Mouse (Mus musculus) ovary, postnatal 14 days (tissue): ENCODE data around the gene Orc2.

Experiments used
- DNase-seq: peaks from one replicate; pipeline ENCODE4 v3.0.0; 2022; ENCODE audit warnings: low spot score

The Orc2 gene

GRCm38 (mm10) chr1:58504577-58505254 lies at the start of gene Orc2:
Orc2 (minus strand) TSS chr1:58505109.
- DNase-seq = peak; percentile 78

DNA sequence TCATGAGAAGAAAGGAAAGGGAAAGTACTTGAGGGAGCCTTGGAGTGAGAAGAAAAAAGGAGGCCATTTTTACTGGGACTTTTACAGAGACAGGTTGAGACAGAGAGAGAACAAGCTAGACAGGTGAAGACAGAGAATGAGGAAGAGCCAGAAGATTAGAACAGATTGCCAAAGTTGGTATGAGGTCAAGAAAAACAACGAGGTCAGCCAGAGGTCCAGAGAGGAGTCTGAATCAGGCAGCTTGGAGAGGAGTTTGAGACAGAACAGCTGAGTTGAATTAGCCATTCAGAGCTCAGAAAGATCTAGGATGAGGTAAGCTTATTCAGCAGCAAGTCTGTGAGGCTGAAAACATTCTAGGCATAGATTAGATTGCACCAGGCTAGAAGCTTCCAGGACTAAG lies 36.5 kb upstream of the Orc2 start:
- no peak for DNase-seq

GRCm38 (mm10) chr1:58507249-58507648 lies 2.3 kb upstream of the Orc2 start:
- no peak for DNase-seq

DNA sequence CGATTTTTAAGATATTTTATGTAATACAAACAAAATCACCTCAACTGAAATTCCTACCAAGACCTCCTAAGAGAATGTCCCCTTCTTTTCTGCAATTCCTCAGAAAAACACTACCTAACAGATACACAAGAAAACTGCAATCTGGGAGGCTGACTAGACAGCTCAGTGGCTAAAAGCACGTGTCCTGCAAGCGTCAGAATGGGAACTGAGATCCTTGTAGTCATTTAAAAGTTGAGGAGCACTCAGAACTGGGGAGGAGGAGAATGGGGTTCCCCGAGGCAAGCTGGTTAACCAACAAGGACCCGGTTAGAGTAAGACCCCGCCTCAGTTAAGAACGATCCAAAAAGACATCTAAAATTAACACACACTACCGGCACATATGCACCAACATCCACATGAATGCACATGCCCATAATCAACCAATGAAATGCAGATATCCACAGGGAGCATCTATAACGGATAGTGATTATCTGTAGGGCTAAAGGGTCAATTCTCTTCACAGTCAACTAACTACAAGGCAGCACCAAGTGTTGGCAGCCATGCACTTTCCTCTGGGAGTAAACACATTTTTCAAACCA lies 1.0 kb downstream of the Orc2 start:
- no peak for DNase-seq

GRCm38 (mm10) chr1:58503134-58503533 lies 1.8 kb downstream of the Orc2 start:
- DNase-seq = no peak

DNA sequence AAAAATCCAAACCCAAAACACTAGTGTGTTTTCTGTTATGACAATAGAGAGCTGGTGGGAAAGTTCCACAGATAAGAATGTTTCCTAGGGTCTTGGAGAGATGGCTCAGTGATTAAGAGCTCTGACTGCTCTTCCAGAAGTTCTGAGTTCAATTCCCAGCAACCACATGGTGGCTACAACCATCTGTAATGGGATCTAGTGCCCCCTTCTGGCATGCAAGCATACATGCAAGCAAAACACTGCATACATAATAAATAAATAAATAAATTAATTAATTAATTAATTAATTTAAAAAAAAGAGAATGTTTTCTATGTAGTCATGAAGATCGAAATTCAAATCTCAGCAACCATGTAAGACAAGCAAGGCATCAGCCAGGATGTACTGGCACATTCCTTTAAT lies 6.2 kb downstream of the Orc2 start:
- no peak for DNase-seq

- no peak for DNase-seq
These were observed 7.2 kb downstream of the Orc2 start for GRCm38 (mm10) chr1:58497678-58498077.

- DNase-seq = no peak
These were observed 9.3 kb downstream of the Orc2 start for GRCm38 (mm10) chr1:58495603-58496002.

DNA sequence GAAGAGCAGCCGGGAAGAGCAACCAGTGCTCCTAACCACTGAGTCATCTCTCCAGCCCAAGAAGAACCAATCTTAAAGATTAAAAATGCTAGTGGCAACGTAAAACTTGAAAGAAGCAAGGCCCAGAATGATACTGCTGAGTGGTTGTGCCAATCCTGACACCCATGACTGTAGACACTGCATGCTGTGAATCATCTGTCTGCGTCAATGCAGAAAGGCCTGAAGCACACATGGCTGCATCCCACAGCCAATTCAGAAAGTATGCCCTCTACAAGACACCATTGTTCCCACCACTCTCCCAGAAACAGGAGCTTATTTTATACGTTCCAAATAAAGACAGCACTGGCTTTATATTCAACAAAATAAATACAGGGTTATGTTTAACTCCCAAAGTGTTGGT lies 22.3 kb downstream of the Orc2 start:
- DNase-seq = no peak

GRCm38 (mm10) chr1:58475662-58476061 lies 29.2 kb downstream of the Orc2 start:
- DNase-seq = no peak

DNA sequence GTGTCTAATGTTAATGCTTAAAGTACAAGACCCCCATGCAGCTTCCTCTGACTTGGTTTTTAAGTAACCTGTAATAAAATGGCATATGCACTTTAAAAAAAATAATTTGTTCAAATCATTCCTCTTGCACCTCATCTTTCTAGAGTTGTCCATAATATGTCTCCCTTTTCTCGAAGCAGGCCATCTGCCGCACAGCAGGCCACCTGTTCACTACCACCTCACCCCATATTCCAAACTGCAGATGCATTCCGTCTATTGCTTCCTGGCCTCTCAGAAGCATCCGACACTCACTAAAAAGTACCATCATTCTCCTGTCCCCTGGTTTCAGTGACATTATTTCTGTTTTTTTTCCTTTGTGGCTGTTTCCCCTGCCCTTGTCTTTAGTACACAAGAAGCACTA lies 39.3 kb downstream of the Orc2 start:
- DNase-seq = no peak

DNA sequence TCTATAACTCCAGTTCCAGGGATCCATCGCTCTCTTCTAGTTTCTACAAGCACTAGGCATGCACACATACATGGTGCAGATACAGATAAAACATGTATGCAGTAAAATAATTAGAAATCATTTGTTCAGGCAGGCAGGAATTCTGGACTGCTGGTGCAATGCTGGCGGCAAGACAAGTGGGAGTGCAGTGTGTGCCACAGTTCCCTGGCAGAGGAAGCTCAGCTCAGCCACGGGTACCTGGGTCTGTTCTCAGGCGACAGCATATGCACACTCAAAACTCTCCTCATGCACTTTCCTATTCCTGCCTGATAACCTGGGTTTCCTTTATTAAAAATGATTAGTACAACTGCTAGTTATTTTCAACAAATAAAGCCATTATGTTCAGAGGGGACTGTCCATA lies 39.9 kb downstream of the Orc2 start:
- DNase-seq = no peak

DNA sequence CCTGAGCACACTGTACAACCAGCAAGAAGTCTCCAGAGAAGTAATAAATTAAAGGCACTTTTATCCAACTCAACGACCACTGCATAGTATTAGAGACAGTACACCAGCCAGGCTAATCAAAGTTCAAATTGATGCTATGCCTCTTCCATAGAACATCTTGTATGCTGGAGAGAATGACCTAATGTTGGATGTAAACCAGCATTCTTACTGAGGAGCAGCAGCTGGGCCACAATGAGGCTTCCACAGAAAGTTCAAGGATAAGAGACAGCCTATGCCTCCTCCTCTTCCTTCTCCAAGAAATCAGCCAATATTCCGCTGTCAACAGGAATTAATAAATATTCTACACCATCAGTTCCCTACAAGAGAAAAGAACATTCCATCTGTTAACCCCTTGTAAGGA lies 41.0 kb downstream of the Orc2 start:
- no peak for DNase-seq

GRCm38 (mm10) chr1:58460566-58460965 lies 44.3 kb downstream of the Orc2 start:
- no peak for DNase-seq

DNA sequence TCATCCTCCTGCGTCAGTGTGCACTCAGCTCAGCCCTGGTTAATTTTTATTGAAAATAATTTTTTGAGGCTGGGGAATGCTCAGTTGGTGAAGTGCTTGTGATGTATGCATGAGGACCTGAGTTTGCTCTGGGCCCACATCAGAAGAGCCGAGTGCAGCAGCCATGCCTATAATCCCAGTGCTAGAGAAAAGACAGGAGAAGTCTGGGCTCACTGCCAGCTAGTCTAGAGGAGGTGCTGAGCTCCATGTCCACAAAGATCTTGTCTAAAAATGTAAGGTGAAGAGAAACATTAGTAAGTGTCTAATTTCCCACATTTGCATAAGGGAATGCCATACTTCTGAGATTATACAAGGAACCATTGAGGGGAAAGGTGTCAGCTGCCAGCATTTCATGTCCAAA lies 46.0 kb downstream of the Orc2 start:
- no peak for DNase-seq

- DNase-seq = no peak
These were observed 46.7 kb downstream of the Orc2 start for GRCm38 (mm10) chr1:58458175-58458574.

DNA sequence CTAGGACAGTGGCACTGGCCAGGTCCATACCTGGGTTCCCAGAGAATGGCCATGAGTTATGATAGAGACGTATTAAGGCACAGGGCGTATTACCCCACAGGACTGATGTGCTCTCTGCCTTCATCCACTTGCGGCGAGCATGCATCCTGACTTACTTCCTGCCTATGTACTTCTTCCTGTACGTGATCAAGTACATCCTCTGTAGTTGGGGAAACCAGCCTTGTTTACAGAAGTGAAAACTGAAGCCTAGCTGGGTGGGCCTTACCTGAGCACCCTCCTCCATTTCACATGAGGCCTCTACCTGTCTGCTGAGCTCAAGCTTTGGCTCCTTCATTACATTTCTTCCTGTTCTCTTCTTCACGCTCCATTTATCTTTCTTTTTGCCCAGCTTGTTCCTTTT lies 50.6 kb downstream of the Orc2 start:
- DNase-seq = no peak

GRCm38 (mm10) chr1:58448396-58448795 lies 56.5 kb downstream of the Orc2 start:
- no peak for DNase-seq

GRCm38 (mm10) chr1:58447766-58448165 lies 57.1 kb downstream of the Orc2 start:
- DNase-seq = no peak

DNA sequence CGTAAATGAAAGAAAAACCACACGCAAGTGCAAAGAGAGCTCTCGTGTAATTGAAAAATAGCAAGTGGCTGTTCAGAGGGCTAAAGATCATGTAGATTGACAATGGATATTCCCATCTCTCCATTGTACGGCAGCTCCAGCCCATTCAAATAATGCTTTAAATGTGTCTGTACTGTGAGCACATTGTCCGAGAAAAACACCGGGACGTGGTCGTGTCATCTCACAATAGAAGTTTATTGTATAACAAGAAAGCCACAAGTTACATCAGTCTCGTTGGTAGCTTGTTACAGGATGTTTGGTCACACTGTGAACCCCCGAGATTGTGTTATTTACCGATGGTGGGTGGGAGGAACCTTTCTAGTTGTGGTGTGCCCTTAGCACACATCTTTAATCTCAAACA lies 59.0 kb downstream of the Orc2 start:
- DNase-seq = no peak

- DNase-seq = peak; percentile 68
These were observed 59.7 kb downstream of the Orc2 start, which contains the start of the genes Nif3l1 and Ppil3 for GRCm38 (mm10) chr1:58445143-58445722. Nif3l1 (plus strand) TSS chr1:58445151. Ppil3 (minus strand) TSS chr1:58445486.

DNA sequence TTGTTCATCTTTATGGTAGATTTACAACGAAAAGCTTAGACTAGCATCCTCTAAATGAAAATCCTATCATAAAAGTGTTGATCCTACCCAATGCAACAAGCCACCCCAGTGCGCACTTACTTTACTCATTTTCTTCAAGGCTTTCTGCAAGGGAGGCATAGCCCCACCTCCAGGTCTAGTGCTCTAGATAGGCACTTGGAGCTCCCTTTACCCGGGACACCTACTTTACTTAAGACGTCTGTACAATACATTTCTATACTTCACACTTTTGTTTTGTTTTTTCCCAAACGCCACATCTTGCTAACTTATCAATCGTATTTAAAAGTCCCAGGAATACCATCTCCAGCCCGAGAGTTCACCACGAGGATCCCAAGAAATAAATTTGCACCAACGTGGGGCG lies 60.2 kb downstream of the Orc2 start:
- no peak for DNase-seq

DNA sequence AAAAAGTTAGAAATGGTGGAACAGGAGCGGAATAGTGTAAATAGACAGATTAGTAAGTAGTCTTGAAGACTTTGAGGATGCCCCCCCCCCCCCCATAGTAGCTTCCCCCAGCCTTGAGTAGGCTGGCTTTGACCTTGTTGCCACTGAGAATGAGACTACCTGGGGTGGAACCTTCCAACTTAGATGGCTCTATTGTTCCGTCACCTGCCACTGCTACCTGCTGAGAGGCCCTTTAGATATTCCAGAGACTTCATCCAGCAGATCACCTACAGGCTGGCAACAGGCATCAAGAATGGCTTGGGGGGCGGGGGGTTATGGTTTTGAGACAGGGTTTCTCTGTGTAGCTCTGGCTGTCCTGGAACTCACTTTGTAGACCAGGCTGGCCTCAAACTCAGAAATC lies 80.4 kb downstream of the Orc2 start:
- no peak for DNase-seq
